Mouse (Mus musculus) kidney, postnatal 4 days (tissue): Measurements from ENCODE around the gene Ccdc85c.

Experiments
- DNase-seq, 2 experiments: peaks; one replicate each; pipeline ENCODE4 v3.0.0; 2021; ENCODE audit warnings: mixed read lengths in 2 of 2

The Ccdc85c gene

GRCm38 (mm10) chr12:108172639-108173038 is 102.6 kb downstream of the Ccdc85c start:
- no peak for DNase-seq

- no peak for DNase-seq
Measured at GRCm38 (mm10) chr12:108171336-108171735, 103.9 kb downstream of the Ccdc85c start.

- no peak for DNase-seq
Measured at GRCm38 (mm10) chr12:108170467-108170866, 104.8 kb downstream of the Ccdc85c start.

DNA sequence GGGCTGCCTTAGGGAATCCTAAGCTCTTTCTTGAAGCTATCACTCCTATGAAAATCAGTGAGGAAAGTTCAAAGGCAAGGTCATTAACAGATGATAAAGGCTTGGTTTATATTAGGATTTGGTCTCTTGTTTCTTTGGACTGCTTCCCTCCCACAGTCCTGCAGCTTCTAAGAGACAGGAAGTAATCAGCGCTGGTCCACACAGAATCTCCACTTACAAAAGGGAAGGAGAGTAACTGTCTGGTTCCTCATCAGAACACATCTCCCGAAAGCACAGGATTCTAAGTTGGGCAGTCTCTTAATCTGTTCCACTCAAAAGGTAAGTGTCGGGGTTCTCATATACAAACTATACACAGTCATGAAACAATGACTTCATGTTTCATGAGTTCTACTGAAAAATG is 106.3 kb downstream of the Ccdc85c start:
- DNase-seq = no peak

DNA sequence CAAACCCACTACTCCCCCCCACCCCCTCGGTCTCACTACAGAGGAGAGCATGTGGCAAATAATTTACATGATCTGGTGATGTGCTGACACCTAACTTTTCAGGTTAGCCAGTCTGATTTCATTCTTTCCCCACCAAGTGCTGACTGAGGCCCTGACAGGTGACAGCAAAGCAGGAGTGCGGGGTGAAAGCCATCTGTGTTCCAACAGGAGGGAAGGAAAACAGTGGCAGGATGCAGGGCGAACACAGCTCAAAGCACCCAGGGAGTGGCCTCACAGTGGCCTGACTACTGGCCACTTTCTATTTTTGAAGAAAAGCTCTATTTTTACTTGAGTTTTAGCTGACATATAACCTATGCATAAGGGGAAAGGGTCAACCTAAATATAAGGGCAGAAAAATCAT is 111.5 kb downstream of the Ccdc85c start:
- peak in 1 of 2 experiments; percentile 20 for DNase-seq

- DNase-seq = peak; percentile 41 to 51
Measured at GRCm38 (mm10) chr12:108162036-108162435, 113.2 kb downstream of the Ccdc85c start.

- DNase-seq = no peak
Measured at GRCm38 (mm10) chr12:108159863-108160262, 115.4 kb downstream of the Ccdc85c start.
